Comparison of ENCODE assay signal across 16 mouse cellular contexts in the genomic region with DNA sequence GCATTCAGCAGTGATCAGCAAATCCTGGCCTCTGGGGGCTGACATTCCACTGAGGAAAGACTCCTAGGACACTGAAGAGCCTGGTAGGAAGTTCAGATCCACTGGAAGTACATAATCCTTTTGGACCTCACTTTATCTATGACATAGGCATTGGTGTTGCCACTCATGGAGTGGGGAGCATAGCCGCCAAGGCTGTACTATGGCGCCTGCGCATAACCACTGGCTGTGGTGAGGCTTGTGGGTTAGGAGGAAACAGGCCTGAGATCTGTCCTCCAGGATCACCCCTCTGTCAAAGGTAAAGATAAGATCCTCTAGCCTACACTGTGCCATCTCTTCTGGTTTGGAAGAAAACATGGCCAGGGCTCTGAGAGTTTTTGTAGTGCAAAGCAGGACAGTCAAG.
"Had no signal": no experiment of that assay in that cellular context is flagged by ENCODE, and none has a peak within 500 bp of the region (broad histone marks: within the 10 kb centered on the region; RNA-seq: fewer than 3 reads in every experiment).

No protein-coding gene starts in this region.

- ATAC-seq: liver, embryonic 12.5 days; midbrain, embryonic 13.5 days; midbrain, embryonic 16.5 days had no signal

- DNase-seq: kidney, adult 18-20 months; kidney, adult 9 months; kidney, postnatal 25 days; layer of hippocampus, adult 9-11 months; liver; lung, adult 18-20 months; lung, postnatal 14 days; lung, postnatal 4 days; right cerebral cortex, adult 18-20 months; right cerebral cortex, postnatal 14 days; right cerebral cortex, postnatal 4 days; thymus, adult 2 months; thymus, postnatal 25 days had no signal
